ENCODE assay signal across 9 mouse cellular contexts in genomic region chr7:19151121-19151520, GRCm38 (mm10). TPM values are rescaled to one million over a fixed set of nuclear protein-coding genes. Genes with fewer than 3 reads are reported as not detected.
DNase-seq lines count a peak whose midpoint lies in the region; ATAC-seq and TF ChIP-seq lines count a peak whose summit lies in the region.
"Not testable (repeated sequence)": the region's sequence is repeated elsewhere in the genome, so short reads cannot be mapped to it uniquely, and the experiment has no call there.
"Had no signal": no experiment of that assay in that cellular context is flagged by ENCODE, and none has a peak within 500 bp of the region (broad histone marks: within the 10 kb centered on the region; RNA-seq: fewer than 3 reads in every experiment).

No protein-coding gene starts in this region.

- H3K27ac ChIP-seq in embryonic facial prominence, embryonic 15.5 days (replicated peaks); heart, embryonic 11.5 days (ENCODE audit: low read depth, low read length); hindbrain, postnatal 0 days; limb, embryonic 13.5 days; liver, embryonic 16.5 days (ENCODE audit: low read length); neural tube, embryonic 11.5 days (ENCODE audit: low read depth, low read length): not testable (repeated sequence)

- 88% methylated on average over 10 of the region's 10 CpGs for WGBS in embryonic facial prominence, embryonic 15.5 days
- 87% methylated on average over 10 of the region's 10 CpGs for WGBS in heart, embryonic 11.5 days (ENCODE audit: insufficient replicate concordance)
- WGBS in hindbrain, postnatal 0 days = 91% methylated on average over 10 of the region's 10 CpGs
- 90% methylated on average over 10 of the region's 10 CpGs for WGBS in limb, embryonic 13.5 days
- 81% methylated on average over 10 of the region's 10 CpGs for WGBS in liver, embryonic 16.5 days (ENCODE audit: insufficient replicate concordance)
- WGBS in neural tube, embryonic 11.5 days = 94% methylated on average over 10 of the region's 10 CpGs

- not testable (repeated sequence) for H3K9ac ChIP-seq in embryonic facial prominence, embryonic 15.5 days; limb, embryonic 13.5 days; neural tube, embryonic 11.5 days (ENCODE audit: low read length)
- 0 out of 2 replicates have a peak overlapping the region, but pooled peaks have one; percentile 39 for H3K9ac ChIP-seq in heart, embryonic 11.5 days (ENCODE audit: low read depth, low read length)
- H3K9ac ChIP-seq in hindbrain, postnatal 0 days (replicated peaks; ENCODE audit: low read length) = peak overlapping the region; percentile 69; the same call in 1 of the 2 replicates
- H3K9ac ChIP-seq in liver, embryonic 16.5 days (ENCODE audit: low read depth, low read length) = peak overlapping the region; percentile 67; the same call in 1 of the 2 replicates

- not testable (repeated sequence) for DNase-seq in G1E (ENCODE audit: low spot score); hindbrain, postnatal 0 days (ENCODE audit: low spot score); neural tube, embryonic 11.5 days (ENCODE audit: low spot score)

- H3K4me1 ChIP-seq in G1E (ENCODE audit: insufficient read depth, low read depth, low read length) = peaks cover 54% of the 10 kb centered on the region
- H3K4me1 ChIP-seq in embryonic facial prominence, embryonic 15.5 days = peaks cover 23% of the 10 kb centered on the region
- peaks cover 14% of the 10 kb centered on the region for H3K4me1 ChIP-seq in heart, embryonic 11.5 days (ENCODE audit: control insufficient read depth, insufficient read depth, low read length)
- H3K4me1 ChIP-seq in hindbrain, postnatal 0 days (ENCODE audit: insufficient read depth, low read length) = peaks cover 12% of the 10 kb centered on the region
- H3K4me1 ChIP-seq in limb, embryonic 13.5 days = peaks cover 29% of the 10 kb centered on the region
- peaks cover 16% of the 10 kb centered on the region for H3K4me1 ChIP-seq in liver, embryonic 16.5 days (ENCODE audit: control insufficient read depth, low read depth, low read length)
- H3K4me1 ChIP-seq in neural tube, embryonic 11.5 days (ENCODE audit: control insufficient read depth, insufficient read depth, low read length) = peaks cover 15% of the 10 kb centered on the region

- H3K36me3 ChIP-seq in G1E (replicated peaks) = peaks cover 71% of the 10 kb centered on the region
- H3K36me3 ChIP-seq in embryonic facial prominence, embryonic 15.5 days = peaks cover 38% of the 10 kb centered on the region
- H3K36me3 ChIP-seq in heart, embryonic 11.5 days (ENCODE audit: control insufficient read depth, insufficient read depth, low read length) = peaks cover 20% of the 10 kb centered on the region
- peaks cover 26% of the 10 kb centered on the region for H3K36me3 ChIP-seq in hindbrain, postnatal 0 days (ENCODE audit: insufficient read depth, low read length)
- H3K36me3 ChIP-seq in limb, embryonic 13.5 days = peaks cover 55% of the 10 kb centered on the region
- not testable (repeated sequence) for H3K36me3 ChIP-seq in liver, embryonic 16.5 days (ENCODE audit: control insufficient read depth, insufficient read depth)
- H3K36me3 ChIP-seq in neural tube, embryonic 11.5 days (ENCODE audit: control insufficient read depth, insufficient read depth, low read length) = peaks cover 14% of the 10 kb centered on the region

- H3K27me3 ChIP-seq in G1E (ENCODE audit: insufficient read depth, low read length); embryonic facial prominence, embryonic 15.5 days; heart, embryonic 11.5 days (ENCODE audit: control insufficient read depth, insufficient read depth, low read length); hindbrain, postnatal 0 days (ENCODE audit: insufficient read depth, low read length); limb, embryonic 13.5 days; liver, embryonic 16.5 days (ENCODE audit: control insufficient read depth, insufficient read depth, low read depth, low read length); neural tube, embryonic 11.5 days (ENCODE audit: control insufficient read depth, insufficient read depth, low read length): not testable (repeated sequence)

- H3K4me2 ChIP-seq in embryonic facial prominence, embryonic 15.5 days (replicated peaks); heart, embryonic 11.5 days; hindbrain, postnatal 0 days (ENCODE audit: low read depth, low read length); liver, embryonic 16.5 days (ENCODE audit: low read depth, low read length): not testable (repeated sequence)
- peak overlapping the region; percentile 83; the same call in 1 of the 2 replicates for H3K4me2 ChIP-seq in limb, embryonic 13.5 days (replicated peaks)
- H3K4me2 ChIP-seq in neural tube, embryonic 11.5 days (ENCODE audit: low read depth) = peak overlapping the region; percentile 61; the same call in 1 of the 2 replicates

- H3K4me3 ChIP-seq in G1E (ENCODE audit: low read depth, low read length) = peak overlapping the region; percentile 78; the same call in 1 of the 2 replicates
- peak overlapping the region; percentile 66; the same call in 1 of the 2 replicates for H3K4me3 ChIP-seq in embryonic facial prominence, embryonic 15.5 days (replicated peaks)
- H3K4me3 ChIP-seq in heart, embryonic 11.5 days (ENCODE audit: low read depth, low read length); hindbrain, postnatal 0 days (ENCODE audit: low read length); liver, embryonic 16.5 days (ENCODE audit: low read depth, low read length); neural tube, embryonic 11.5 days (ENCODE audit: low read depth, low read length): not testable (repeated sequence)
- H3K4me3 ChIP-seq in limb, embryonic 13.5 days = peak overlapping the region; percentile 81; the same call in 1 of the 2 replicates

- TF ChIP-seq CTCF in G1E (IDR thresholded peaks at IDR 0.05; ENCODE audit: low read depth, low read length); hindbrain, postnatal 0 days (IDR thresholded peaks at IDR 0.05; ENCODE audit: low read depth): not testable (repeated sequence)

- not testable (repeated sequence) for ATAC-seq in G1E (ENCODE audit: extremely low read depth, insufficient number of reproducible peaks, low FRiP score, poor library complexity, severe bottlenecking); embryonic facial prominence, embryonic 15.5 days (ENCODE audit: insufficient number of reproducible peaks, low FRiP score, low TSS enrichment, low read depth); heart, embryonic 11.5 days (replicated peaks; ENCODE audit: insufficient number of reproducible peaks, low FRiP score, low TSS enrichment); hindbrain, postnatal 0 days; limb, embryonic 13.5 days (ENCODE audit: low FRiP score, low read depth); liver, embryonic 16.5 days (ENCODE audit: low read depth); neural tube, embryonic 11.5 days (ENCODE audit: insufficient read depth, low FRiP score, low TSS enrichment)

- not testable (repeated sequence) for H3K9me3 ChIP-seq in G1E (replicated peaks); embryonic facial prominence, embryonic 15.5 days (replicated peaks); heart, embryonic 11.5 days (replicated peaks; ENCODE audit: control insufficient read depth, low read length); hindbrain, postnatal 0 days (ENCODE audit: low read length); limb, embryonic 13.5 days; liver, embryonic 16.5 days (replicated peaks; ENCODE audit: control insufficient read depth, low read length); neural tube, embryonic 11.5 days (ENCODE audit: control insufficient read depth, low read length)

RNA-seq across cellular contexts. Expression of gene Snrpd2, which starts 1.6 kb away (rescaled TPM):
- total RNA-seq in G1E (2014; fragmentation: Nextera tagmentation) (19.5 and 25.5 TPM in 2 replicates), G1E (2017) (75.1 and 92.3 TPM in 2 replicates)
- polyA plus RNA-seq in G1E (2012) = 73.1 and 75.0 TPM in 2 replicates
- polyA plus RNA-seq in embryonic facial prominence, embryonic 15.5 days (2015; fragmentation: Nextera tagmentation; extraction: Ambion mirVana) = 139 and 140 TPM in 2 replicates
- 120 and 125 TPM in 2 replicates for polyA plus RNA-seq in heart, embryonic 11.5 days (2014; fragmentation: Nextera tagmentation; extraction: Ambion mirVana)
- total RNA-seq in hindbrain, postnatal 0 days (2014; rRNA removed) = 34.1 and 42.9 TPM in 2 replicates
- polyA plus RNA-seq in hindbrain, postnatal 0 days (2015; fragmentation: Nextera tagmentation; extraction: Ambion mirVana) = 114 and 118 TPM in 2 replicates
- 146 and 149 TPM in 2 replicates for polyA plus RNA-seq in limb, embryonic 13.5 days (2015; fragmentation: Nextera tagmentation; extraction: Ambion mirVana)
- polyA plus RNA-seq in liver, embryonic 16.5 days (2015; fragmentation: Nextera tagmentation; extraction: Ambion mirVana) = 47.9 and 54.4 TPM in 2 replicates
- 148 and 152 TPM in 2 replicates for polyA plus RNA-seq in neural tube, embryonic 11.5 days (2014; fragmentation: Nextera tagmentation; extraction: Ambion mirVana)

RNA-seq across cellular contexts. Expression of gene Qpctl, which starts 2.0 kb away (rescaled TPM):
- total RNA-seq in G1E (2014; fragmentation: Nextera tagmentation) (5.1 and 5.9 TPM in 2 replicates), G1E (2017) (2.6 and 3.0 TPM in 2 replicates)
- 6.2 and 6.7 TPM in 2 replicates for polyA plus RNA-seq in G1E (2012)
- 13.9 and 15.1 TPM in 2 replicates for polyA plus RNA-seq in embryonic facial prominence, embryonic 15.5 days (2015; fragmentation: Nextera tagmentation; extraction: Ambion mirVana)
- 6.4 and 7.6 TPM in 2 replicates for polyA plus RNA-seq in heart, embryonic 11.5 days (2014; fragmentation: Nextera tagmentation; extraction: Ambion mirVana)
- total RNA-seq in hindbrain, postnatal 0 days (2014; rRNA removed) = 17.3 and 18.3 TPM in 2 replicates
- polyA plus RNA-seq in hindbrain, postnatal 0 days (2015; fragmentation: Nextera tagmentation; extraction: Ambion mirVana) = 24.7 and 25.5 TPM in 2 replicates
- polyA plus RNA-seq in limb, embryonic 13.5 days (2015; fragmentation: Nextera tagmentation; extraction: Ambion mirVana) = 17.1 and 18.1 TPM in 2 replicates
- 3.9 and 4.0 TPM in 2 replicates for polyA plus RNA-seq in liver, embryonic 16.5 days (2015; fragmentation: Nextera tagmentation; extraction: Ambion mirVana)
- polyA plus RNA-seq in neural tube, embryonic 11.5 days (2014; fragmentation: Nextera tagmentation; extraction: Ambion mirVana) = 12.9 and 13.9 TPM in 2 replicates

RNA-seq across cellular contexts. Expression of gene Gipr, which starts 14.8 kb away (rescaled TPM):
- 7.0 and 10.7 TPM in 2 replicates for total RNA-seq in G1E (2014; fragmentation: Nextera tagmentation)
- 6.5 and 6.8 TPM in 2 replicates for total RNA-seq in G1E (2017)
- polyA plus RNA-seq in G1E (2012) = 7.1 and 7.7 TPM in 2 replicates
- polyA plus RNA-seq in embryonic facial prominence, embryonic 15.5 days (2015; fragmentation: Nextera tagmentation; extraction: Ambion mirVana) = 0.68 and 1.1 TPM in 2 replicates
- polyA plus RNA-seq in heart, embryonic 11.5 days (2014; fragmentation: Nextera tagmentation; extraction: Ambion mirVana) = 9.0 and 10.8 TPM in 2 replicates
- 2.0 and 3.0 TPM in 2 replicates for total RNA-seq in hindbrain, postnatal 0 days (2014; rRNA removed)
- polyA plus RNA-seq in hindbrain, postnatal 0 days (2015; fragmentation: Nextera tagmentation; extraction: Ambion mirVana) = 0.85 and 1.3 TPM in 2 replicates
- polyA plus RNA-seq in limb, embryonic 13.5 days (2015; fragmentation: Nextera tagmentation; extraction: Ambion mirVana) = 0.29 and 0.41 TPM in 2 replicates
- 0.99 and 2.1 TPM in 2 replicates for polyA plus RNA-seq in liver, embryonic 16.5 days (2015; fragmentation: Nextera tagmentation; extraction: Ambion mirVana)
- polyA plus RNA-seq in neural tube, embryonic 11.5 days (2014; fragmentation: Nextera tagmentation; extraction: Ambion mirVana) = 0.69 and 0.76 TPM in 2 replicates
- total RNA-seq: gastrocnemius, adult 18-20 months; monocyte, adult 5-6 weeks had no signal

RNA-seq across cellular contexts. Expression of gene Eml2, which starts 25.1 kb away (rescaled TPM):
- total RNA-seq in G1E (2014; fragmentation: Nextera tagmentation) (13.6 and 19.0 TPM in 2 replicates), G1E (2017) (14.3 and 15.1 TPM in 2 replicates)
- 25.4 and 27.2 TPM in 2 replicates for polyA plus RNA-seq in G1E (2012)
- polyA plus RNA-seq in embryonic facial prominence, embryonic 15.5 days (2015; fragmentation: Nextera tagmentation; extraction: Ambion mirVana) = 10.4 and 12.8 TPM in 2 replicates
- 5.4 and 6.9 TPM in 2 replicates for polyA plus RNA-seq in heart, embryonic 11.5 days (2014; fragmentation: Nextera tagmentation; extraction: Ambion mirVana)
- total RNA-seq in hindbrain, postnatal 0 days (2014; rRNA removed) = 88.2 and 103 TPM in 2 replicates
- polyA plus RNA-seq in hindbrain, postnatal 0 days (2015; fragmentation: Nextera tagmentation; extraction: Ambion mirVana) = 15.0 and 18.9 TPM in 2 replicates
- polyA plus RNA-seq in limb, embryonic 13.5 days (2015; fragmentation: Nextera tagmentation; extraction: Ambion mirVana) = 5.2 and 5.5 TPM in 2 replicates
- 4.0 and 5.0 TPM in 2 replicates for polyA plus RNA-seq in liver, embryonic 16.5 days (2015; fragmentation: Nextera tagmentation; extraction: Ambion mirVana)
- 1.3 and 2.0 TPM in 2 replicates for polyA plus RNA-seq in neural tube, embryonic 11.5 days (2014; fragmentation: Nextera tagmentation; extraction: Ambion mirVana)

RNA-seq across cellular contexts. Expression of gene Fbxo46, which starts 31.5 kb away (rescaled TPM):
- 3.3 and 6.7 TPM in 2 replicates for total RNA-seq in G1E (2014; fragmentation: Nextera tagmentation)
- total RNA-seq in G1E (2017) = 6.2 and 7.2 TPM in 2 replicates
- 27.3 and 27.8 TPM in 2 replicates for polyA plus RNA-seq in G1E (2012)
- polyA plus RNA-seq in embryonic facial prominence, embryonic 15.5 days (2015; fragmentation: Nextera tagmentation; extraction: Ambion mirVana) = 14.7 and 16.3 TPM in 2 replicates
- polyA plus RNA-seq in heart, embryonic 11.5 days (2014; fragmentation: Nextera tagmentation; extraction: Ambion mirVana) = 6.3 and 6.4 TPM in 2 replicates
- 19.6 and 23.8 TPM in 2 replicates for total RNA-seq in hindbrain, postnatal 0 days (2014; rRNA removed)
- 7.7 and 9.0 TPM in 2 replicates for polyA plus RNA-seq in hindbrain, postnatal 0 days (2015; fragmentation: Nextera tagmentation; extraction: Ambion mirVana)
- 16.8 and 19.1 TPM in 2 replicates for polyA plus RNA-seq in limb, embryonic 13.5 days (2015; fragmentation: Nextera tagmentation; extraction: Ambion mirVana)
- 4.7 and 5.2 TPM in 2 replicates for polyA plus RNA-seq in liver, embryonic 16.5 days (2015; fragmentation: Nextera tagmentation; extraction: Ambion mirVana)
- polyA plus RNA-seq in neural tube, embryonic 11.5 days (2014; fragmentation: Nextera tagmentation; extraction: Ambion mirVana) = 10.1 and 10.6 TPM in 2 replicates
